Mouse (Mus musculus) limb, embryonic 11.5 days (tissue): Measurements from ENCODE around the gene Fam24a. TPM values are rescaled to one million over a fixed set of nuclear protein-coding genes. Genes with fewer than 3 reads are reported as not detected.

Source experiments
- ATAC-seq: fragments of 200-750 bp; cut with Nextera tagmentation; 2 replicates; pipeline ENCODE4 v1.8.0; 2017; ENCODE audit warnings: low read depth; ENCODE audit not compliant: insufficient number of reproducible peaks, low FRiP score, low TSS enrichment
- DNase-seq: peaks from one replicate; pipeline ENCODE4 v3.0.0-alpha.2; 2015; ENCODE audit warnings: low spot score
- H3K27ac ChIP-seq: fragments of 300-500 bp; sonication (generic); replicated peaks from 2 replicates; pipeline ENCODE4 v1.5.1; 2014; ENCODE audit warnings: low read depth, mild to moderate bottlenecking, low read length
- H3K27me3 ChIP-seq: fragments of 300-500 bp; sonication (generic); 2 replicates; pipeline ENCODE4 v1.6.1; 2014; ENCODE audit warnings: mild to moderate bottlenecking, low read length, mixed read lengths; ENCODE audit not compliant: control insufficient read depth, insufficient read depth
- H3K36me3 ChIP-seq: fragments of 300-500 bp; sonication (generic); 2 replicates; pipeline ENCODE4 v1.6.1; 2014; ENCODE audit warnings: mild to moderate bottlenecking, low read length, moderate library complexity, mixed read lengths; ENCODE audit not compliant: control insufficient read depth, insufficient read depth
- H3K4me1 ChIP-seq: fragments of 300-500 bp; sonication (generic); 2 replicates; pipeline ENCODE4 v1.6.1; 2014; ENCODE audit warnings: low read length, mixed read lengths; ENCODE audit not compliant: control insufficient read depth, insufficient read depth
- H3K4me2 ChIP-seq: fragments of 300-500 bp; sonication (generic); 2 replicates; pipeline ENCODE4 v1.6.1; 2014; ENCODE audit warnings: low read depth, mild to moderate bottlenecking, moderate library complexity; ENCODE audit not compliant: severe bottlenecking
- H3K4me3 ChIP-seq: fragments of 300-500 bp; sonication (generic); 2 replicates; pipeline ENCODE4 v1.5.1; 2014; ENCODE audit warnings: low read depth, low read length
- H3K9ac ChIP-seq: fragments of 300-500 bp; sonication (generic); 2 replicates; pipeline ENCODE4 v1.6.1; 2014; ENCODE audit warnings: mild to moderate bottlenecking, low read length
- H3K9me3 ChIP-seq: fragments of 300-500 bp; sonication (generic); 2 replicates; pipeline ENCODE4 v1.6.1; 2016; ENCODE audit warnings: low read length; ENCODE audit not compliant: control insufficient read depth
- WGBS: fragments of 180-500 bp; shearing (Covaris S2); extraction: QIAGEN DNeasy Blood & Tissue Kit; methylation state at CpG from one replicate; pipeline ENCODE4 v1.1.7; 2014; 5-methylcytosine and 5-hydroxymethylcytosine counted together
- polyA plus RNA-seq: library from polyadenylated mRNA; unstranded; fragments of >200 nt; fragmentation: Nextera tagmentation; extraction: Ambion mirVana; gene quantifications from 2 replicates; pipeline ENCODE4 v1.2.1, GENCODE M21; 2014

Gene Fam24a
- polyA plus RNA-seq, 1 experiment from 2014 or later: not detected

DNA sequence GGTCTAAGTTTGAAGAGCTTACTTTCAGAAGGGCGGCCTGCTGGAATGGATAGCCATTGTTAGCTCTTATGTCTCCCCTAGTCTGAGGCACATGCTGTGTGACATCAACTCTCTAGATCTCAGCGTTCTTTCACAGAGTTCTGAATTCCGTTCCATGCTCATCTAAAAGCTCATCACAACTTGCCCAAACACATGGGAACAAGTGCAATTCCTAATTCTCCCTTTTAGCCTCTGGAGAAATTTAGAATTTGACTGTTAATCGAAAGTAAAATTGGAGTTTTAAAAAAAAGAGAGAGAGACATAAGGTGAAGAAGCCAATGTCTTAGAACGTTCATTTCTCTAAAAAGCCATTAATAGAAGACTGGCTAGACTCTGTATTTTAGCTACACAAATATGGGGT lies 4.2 kb upstream of the Fam24a start, which contains the start of gene Fam24b:
Gene Fam24b (minus strand): TSS at position 101 of the 400 bp plus-strand sequence.
- no peaks in the 10 kb centered on the region for H3K36me3 ChIP-seq
- H3K9ac ChIP-seq: no peak within 1 kb of the TSS
- no peak within 1 kb of the TSS for H3K4me3 ChIP-seq
- no peak within 1 kb of the TSS for H3K27ac ChIP-seq
- H3K27me3 ChIP-seq: no peaks in the 10 kb centered on the region
- H3K4me2 ChIP-seq: no peak within 1 kb of the TSS
- ATAC-seq: no peak
- no peaks in the 10 kb centered on the region for H3K9me3 ChIP-seq
- no peaks in the 10 kb centered on the region for H3K4me1 ChIP-seq
- WGBS: 89% methylated on average over 5 of the region's 5 CpGs
- no peak for DNase-seq

DNA sequence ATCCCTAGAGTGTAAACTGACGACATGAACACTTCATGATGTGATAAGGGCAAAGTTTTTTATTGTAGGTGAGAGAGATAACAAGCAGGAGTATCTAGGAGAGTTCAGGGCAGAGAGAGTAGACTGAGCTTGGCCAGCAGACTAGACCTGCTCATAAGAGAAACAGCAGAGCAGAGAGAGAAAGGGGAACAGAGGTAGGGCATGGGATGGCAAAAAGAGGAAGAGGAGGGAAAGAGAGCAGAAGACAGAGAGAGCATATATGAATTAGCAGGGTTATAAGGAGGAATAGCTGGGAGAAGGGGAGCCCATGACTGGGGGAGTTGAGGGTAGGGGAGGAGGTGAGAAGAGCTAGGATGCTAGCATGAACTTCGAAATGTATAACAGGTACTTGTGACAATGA lies 2.0 kb upstream of the Fam24a start:
- WGBS: 79% methylated on average over 2 of the region's 2 CpGs
- ATAC-seq: no peak
- Histone ChIP-seq H3K9me3 (no peaks in the 10 kb centered on the region), H3K36me3 (no peaks in the 10 kb centered on the region), H3K4me3 (no peak overlapping the region), H3K4me1 (no peaks in the 10 kb centered on the region), H3K27me3 (no peaks in the 10 kb centered on the region), H3K9ac (no peak overlapping the region), H3K4me2 (no peak overlapping the region), H3K27ac (no peak overlapping the region)
- no peak for DNase-seq

- no peak for ATAC-seq
- no peaks in the 10 kb centered on the region for H3K27me3 ChIP-seq
- no peak overlapping the region for H3K4me2 ChIP-seq
- whole genome bisulfite sequencing: 70% methylated on average over 8 of the region's 8 CpGs
- no peaks in the 10 kb centered on the region for H3K36me3 ChIP-seq
- no peak overlapping the region for H3K4me3 ChIP-seq
- H3K4me1 ChIP-seq: no peaks in the 10 kb centered on the region
- H3K9ac ChIP-seq: no peak overlapping the region
- no peak for DNase-seq
- H3K9me3 ChIP-seq: no peaks in the 10 kb centered on the region
- H3K27ac ChIP-seq: no peak overlapping the region
Observed at GRCm38 (mm10) chr7:131337502-131338068, 3.9 kb downstream of the Fam24a start.

- DNase-seq: no peak
- Histone ChIP-seq H3K9me3 (no peaks in the 10 kb centered on the region), H3K36me3 (peaks cover 8% of the 10 kb centered on the region), H3K4me2 (no peak overlapping the region), H3K27ac (no peak overlapping the region), H3K4me1 (no peaks in the 10 kb centered on the region), H3K27me3 (no peaks in the 10 kb centered on the region), H3K9ac (no peak overlapping the region), H3K4me3 (no peak overlapping the region)
- no peak for ATAC-seq
- WGBS: 90% methylated on average over 7 of the region's 7 CpGs
Observed at GRCm38 (mm10) chr7:131345856-131346541, 12.3 kb downstream of the Fam24a start.

DNA sequence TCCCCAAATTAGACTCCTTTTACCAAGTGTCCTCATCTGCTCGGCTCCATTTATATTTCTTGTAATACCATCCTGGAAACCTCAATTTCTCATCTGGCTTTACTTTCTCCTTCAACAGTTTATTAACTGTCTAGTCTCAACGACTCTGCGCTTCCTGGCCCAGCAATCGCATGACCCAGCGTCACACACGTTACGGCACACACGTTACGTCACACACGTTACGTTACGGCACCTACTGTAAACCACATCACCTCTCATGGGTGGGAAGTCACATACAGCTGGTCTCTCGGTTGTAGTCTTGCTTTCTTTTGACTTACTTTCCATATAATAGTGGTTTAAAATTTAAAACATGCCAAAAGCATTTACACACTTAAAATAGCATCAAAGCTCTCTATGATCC lies 22.4 kb downstream of the Fam24a start:
- no peaks in the 10 kb centered on the region for H3K9me3 ChIP-seq
- H3K4me2 ChIP-seq: no peak overlapping the region
- H3K4me3 ChIP-seq: no peak overlapping the region
- peaks cover 4% of the 10 kb centered on the region for H3K36me3 ChIP-seq
- no peaks in the 10 kb centered on the region for H3K4me1 ChIP-seq
- WGBS: 97% methylated on average over 13 of the region's 13 CpGs
- H3K27me3 ChIP-seq: no peaks in the 10 kb centered on the region
- no peak for DNase-seq
- ATAC-seq: no peak
- H3K27ac ChIP-seq: no peak overlapping the region
- H3K9ac ChIP-seq: no peak overlapping the region

GRCm38 (mm10) chr7:131362269-131362614 lies 28.6 kb downstream of the Fam24a start:
- Histone ChIP-seq H3K36me3 (peaks cover 2% of the 10 kb centered on the region), H3K4me3 (peak overlapping the region; percentile 55), H3K4me1 (no peaks in the 10 kb centered on the region), H3K27me3 (no peaks in the 10 kb centered on the region), H3K27ac (peak overlapping the region; percentile 71; the same call in 1 of the 2 replicates), H3K4me2 (peak overlapping the region; percentile 73), H3K9me3 (no peaks in the 10 kb centered on the region), H3K9ac (peak overlapping the region; percentile 90)
- 0% methylated on average over 34 of the region's 35 CpGs for WGBS
- ATAC-seq: peak; percentile 73; the same call in 1 of the 2 replicates
- DNase-seq: no peak

DNA sequence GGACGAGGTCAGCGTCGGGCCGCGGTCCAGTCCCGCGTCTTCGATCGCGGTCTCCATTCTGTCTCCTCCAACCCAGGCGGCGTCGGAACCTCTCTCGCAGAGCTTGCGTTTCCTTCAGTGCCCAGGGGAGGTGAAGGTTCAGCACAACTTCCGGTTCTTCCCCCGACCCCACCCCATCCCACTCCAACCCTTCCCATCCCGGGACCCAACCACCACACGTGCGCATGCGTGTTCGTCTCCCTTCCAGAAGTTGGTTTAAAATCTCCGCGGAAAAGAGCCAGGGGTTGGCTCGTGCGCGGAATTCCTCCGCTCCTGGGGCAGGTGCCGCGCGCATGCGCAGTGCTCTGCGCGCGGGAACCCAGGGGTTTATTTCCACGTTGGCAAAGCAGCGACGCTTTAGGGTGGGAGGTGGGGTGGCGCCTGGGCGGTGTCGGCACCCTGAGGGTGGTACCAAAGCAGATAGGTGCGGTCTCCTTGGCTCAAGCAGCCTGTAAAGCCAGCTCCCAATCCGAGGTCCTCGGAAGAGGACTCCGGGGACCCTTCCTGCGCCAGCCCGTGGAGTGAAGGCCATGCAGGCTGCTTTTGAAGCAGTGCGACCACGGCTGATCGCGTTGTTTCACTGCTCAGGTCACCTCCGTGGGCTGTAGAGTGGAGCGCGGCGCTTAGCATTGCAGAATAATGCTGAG lies 29.1 kb downstream of the Fam24a start, which contains the start of gene 2310057M21Rik:
Gene 2310057M21Rik (minus strand): TSS at position 145 of the 686 bp plus-strand sequence.
- Histone ChIP-seq H3K36me3 (peaks cover 2% of the 10 kb centered on the region), H3K4me3 (peak within 1 kb of the TSS; percentile 55), H3K9ac (peak within 1 kb of the TSS; percentile 90), H3K27ac (peak within 1 kb of the TSS; percentile 71), H3K9me3 (no peaks in the 10 kb centered on the region), H3K4me1 (no peaks in the 10 kb centered on the region), H3K27me3 (no peaks in the 10 kb centered on the region), H3K4me2 (peak within 1 kb of the TSS; percentile 73)
- peak; percentile 96 for ATAC-seq
- peak; percentile 97 for DNase-seq
- WGBS: under 1% methylated on average over 55 of the region's 55 CpGs

GRCm38 (mm10) chr7:131364131-131364530 lies 30.5 kb downstream of the Fam24a start:
- H3K4me3 ChIP-seq: no peak overlapping the region
- no peak overlapping the region for H3K9ac ChIP-seq
- no peaks in the 10 kb centered on the region for H3K36me3 ChIP-seq
- ATAC-seq: no peak
- H3K4me2 ChIP-seq: no peak overlapping the region
- H3K27ac ChIP-seq: no peak overlapping the region
- 95% methylated on average over 8 of the region's 8 CpGs for WGBS
- no peak for DNase-seq
- H3K27me3 ChIP-seq: no peaks in the 10 kb centered on the region
- no peaks in the 10 kb centered on the region for H3K9me3 ChIP-seq
- no peaks in the 10 kb centered on the region for H3K4me1 ChIP-seq
